Mouse (Mus musculus) olfactory bulb, adult 2 months (tissue): ENCODE measurements around the gene Pcnt.

Experiments used
- CTCF ChIP-seq: fragments of 200-500 bp; IDR thresholded peaks from 2 replicates; pipeline ENCODE4 v1.5.1; 2012; ENCODE audit warnings: low read depth, mild to moderate bottlenecking, low read length, moderate library complexity; ENCODE audit not compliant: insufficient read depth
- POLR2A ChIP-seq: fragments of 200-500 bp; IDR thresholded peaks from 2 replicates; pipeline ENCODE4 v1.6.1; 2012; ENCODE audit warnings: mild to moderate bottlenecking, low read depth, low read length, moderate library complexity; ENCODE audit not compliant: insufficient read depth

- TF ChIP-seq CTCF, result no peak
- TF ChIP-seq POLR2A, result no peak
These were observed 25.8 kb downstream of the Pcnt start for GRCm38 (mm10) chr10:76416811-76417210.
